Mouse (Mus musculus) myocyte (in vitro differentiated cells): ENCODE results near the gene Fam181a.

Experiments used
- E2F4 ChIP-seq: IDR thresholded peaks from one replicate; pipeline ENCODE4 v1.6.1; 2011; ENCODE audit warnings: mild to moderate bottlenecking, control low read depth, moderate library complexity; ENCODE audit not compliant: insufficient read depth
- POLR2A ChIP-seq: IDR thresholded peaks from one replicate; pipeline ENCODE4 v1.6.1; 2011; ENCODE audit warnings: low read depth, mild to moderate bottlenecking, control low read depth, moderate library complexity; ENCODE audit not compliant: insufficient read length

DNA sequence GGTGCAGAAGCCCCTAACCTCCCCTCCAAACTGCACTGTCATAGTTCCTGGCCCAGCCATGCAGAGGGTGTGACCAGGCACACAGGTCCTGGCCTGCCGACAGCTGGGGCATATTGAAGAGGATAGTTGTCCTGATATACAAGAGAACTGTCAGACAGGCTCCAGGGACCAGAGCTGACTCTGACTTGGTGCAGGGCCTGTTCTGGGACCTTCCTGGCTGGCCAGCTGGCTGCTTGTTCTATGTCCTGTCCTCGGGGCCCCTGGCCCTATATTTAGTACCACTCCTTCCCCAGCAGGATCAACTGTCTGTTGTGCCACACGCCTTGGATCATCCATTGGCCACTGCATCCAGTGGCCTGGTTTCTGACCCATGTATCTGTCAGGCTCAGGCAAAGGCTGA is 51.6 kb downstream of the Fam181a start:
- TF ChIP-seq E2F4: no peak
- TF ChIP-seq POLR2A: no peak
